Mouse (Mus musculus): ENCODE data around the gene Hhipl2. TPM values are rescaled to one million over a fixed set of nuclear protein-coding genes. Genes with fewer than 3 reads are reported as not detected.
"Not testable (repeated sequence)": the region's sequence is repeated elsewhere in the genome, so short reads cannot be mapped to it uniquely, and the experiment has no call there.

Hhipl2 gene
- polyA plus RNA-seq, 1 experiment from 2014 or later, result not detected

- Histone ChIP-seq H3K4me1 (replicated peaks; ENCODE audit: control insufficient read depth, insufficient read depth) (no peaks in the 10 kb centered on the region), H3K36me3 (ENCODE audit: control insufficient read depth, insufficient read depth, low read length) (no peaks in the 10 kb centered on the region), H3K9me3 (ENCODE audit: control insufficient read depth, low read length) (0 out of 2 replicates have a peak, but pooled peaks cover 3% of the 10 kb centered on the region), H3K4me2 (replicated peaks; ENCODE audit: low read depth) (no peak overlapping the region), H3K4me3 (ENCODE audit: low read depth, low read length) (no peak overlapping the region), H3K27me3 (ENCODE audit: control insufficient read depth, insufficient read depth, low read length) (no peaks in the 10 kb centered on the region), H3K9ac (ENCODE audit: low read length) (no peak overlapping the region), H3K27ac (replicated peaks) (peak overlapping the region; percentile 78)
- TF ChIP-seq EP300 (optimal IDR thresholded peaks at IDR 0.05), result no peak
- TF ChIP-seq CTCF (IDR thresholded peaks at IDR 0.05; ENCODE audit: low read depth), result no peak
- ATAC-seq (ENCODE audit: low FRiP score, low TSS enrichment), result peak; percentile 90
- peak; percentile 60 for DNase-seq (ENCODE audit: low spot score)
- 52% methylated on average over 10 of the region's 10 CpGs for WGBS
Observed at GRCm38 (mm10) chr1:183378321-183378941, 39.6 kb upstream of the Hhipl2 start.

GRCm38 (mm10) chr1:183379376-183379775, 38.6 kb upstream of the Hhipl2 start:
- 86% methylated on average over 3 of the region's 3 CpGs for WGBS

GRCm38 (mm10) chr1:183381816-183382215, 36.2 kb upstream of the Hhipl2 start:
- Histone ChIP-seq H3K4me1 (replicated peaks; ENCODE audit: control insufficient read depth, insufficient read depth) (no peaks in the 10 kb centered on the region), H3K36me3 (ENCODE audit: control insufficient read depth, insufficient read depth, low read length) (no peaks in the 10 kb centered on the region), H3K4me2 (replicated peaks; ENCODE audit: low read depth) (no peak overlapping the region), H3K4me3 (ENCODE audit: low read depth, low read length) (no peak overlapping the region), H3K27me3 (ENCODE audit: control insufficient read depth, insufficient read depth, low read length) (peaks cover 3% of the 10 kb centered on the region; the same call in 1 of the 2 replicates), H3K9me3 (ENCODE audit: control insufficient read depth, low read length) (no peaks in the 10 kb centered on the region), H3K27ac (replicated peaks) (no peak overlapping the region), H3K9ac (ENCODE audit: low read length) (no peak overlapping the region)
- peak; percentile 48; the same call in 1 of the 2 replicates for ATAC-seq (ENCODE audit: low FRiP score, low TSS enrichment)
- WGBS, result 63% methylated on average over 5 of the region's 5 CpGs
- TF ChIP-seq CTCF (IDR thresholded peaks at IDR 0.05; ENCODE audit: low read depth), result no peak
- no peak for TF ChIP-seq EP300 (optimal IDR thresholded peaks at IDR 0.05)
- DNase-seq (ENCODE audit: low spot score), result no peak

More at GRCm38 (mm10) chr1:183379376-183379775, 38.6 kb upstream of the Hhipl2 start:
- not testable (repeated sequence) for H3K9me3 ChIP-seq (ENCODE audit: control insufficient read depth, low read length); H3K4me3 ChIP-seq (ENCODE audit: low read depth, low read length); DNase-seq (ENCODE audit: low spot score); H3K27me3 ChIP-seq (ENCODE audit: control insufficient read depth, insufficient read depth, low read length); H3K27ac ChIP-seq (replicated peaks); H3K4me1 ChIP-seq (replicated peaks; ENCODE audit: control insufficient read depth, insufficient read depth); H3K9ac ChIP-seq (ENCODE audit: low read length); H3K4me2 ChIP-seq (replicated peaks; ENCODE audit: low read depth); H3K36me3 ChIP-seq (ENCODE audit: control insufficient read depth, insufficient read depth, low read length); ATAC-seq (ENCODE audit: low FRiP score, low TSS enrichment)

- TF ChIP-seq EP300 (optimal IDR thresholded peaks at IDR 0.05), result no peak
- TF ChIP-seq CTCF (IDR thresholded peaks at IDR 0.05; ENCODE audit: low read depth), result no peak
- WGBS, result 92% methylated on average over 2 of the region's 2 CpGs
- no peaks in the 10 kb centered on the region for H3K4me1 ChIP-seq (replicated peaks; ENCODE audit: control insufficient read depth, insufficient read depth)
- DNase-seq (ENCODE audit: low spot score), result no peak
- H3K27ac ChIP-seq (replicated peaks), result no peak overlapping the region
- no peak overlapping the region for H3K9ac ChIP-seq (ENCODE audit: low read length)
- no peak for ATAC-seq (ENCODE audit: low FRiP score, low TSS enrichment)
- H3K4me3 ChIP-seq (ENCODE audit: low read depth, low read length), result no peak overlapping the region
- H3K36me3 ChIP-seq (ENCODE audit: control insufficient read depth, insufficient read depth, low read length), result no peaks in the 10 kb centered on the region
- H3K9me3 ChIP-seq (ENCODE audit: control insufficient read depth, low read length), result no peaks in the 10 kb centered on the region
- no peak overlapping the region for H3K4me2 ChIP-seq (replicated peaks; ENCODE audit: low read depth)
- H3K27me3 ChIP-seq (ENCODE audit: control insufficient read depth, insufficient read depth, low read length), result peaks cover 3% of the 10 kb centered on the region; the same call in 1 of the 2 replicates
Observed at GRCm38 (mm10) chr1:183382621-183383020, 35.4 kb upstream of the Hhipl2 start.

GRCm38 (mm10) chr1:183387421-183387820, 30.6 kb upstream of the Hhipl2 start:
- DNase-seq (ENCODE audit: low spot score); ATAC-seq (ENCODE audit: low FRiP score, low TSS enrichment); H3K9me3 ChIP-seq (ENCODE audit: control insufficient read depth, low read length); H3K4me2 ChIP-seq (replicated peaks; ENCODE audit: low read depth); H3K27ac ChIP-seq (replicated peaks); H3K4me1 ChIP-seq (replicated peaks; ENCODE audit: control insufficient read depth, insufficient read depth); H3K4me3 ChIP-seq (ENCODE audit: low read depth, low read length); H3K27me3 ChIP-seq (ENCODE audit: control insufficient read depth, insufficient read depth, low read length); H3K36me3 ChIP-seq (ENCODE audit: control insufficient read depth, insufficient read depth, low read length); H3K9ac ChIP-seq (ENCODE audit: low read length): not testable (repeated sequence)
- WGBS, result 96% methylated on average over 2 of the region's 3 CpGs

Measured in stomach, postnatal 0 days (tissue).